Mouse (Mus musculus): ENCODE results near the gene Ano2.

The Ano2 gene

DNA sequence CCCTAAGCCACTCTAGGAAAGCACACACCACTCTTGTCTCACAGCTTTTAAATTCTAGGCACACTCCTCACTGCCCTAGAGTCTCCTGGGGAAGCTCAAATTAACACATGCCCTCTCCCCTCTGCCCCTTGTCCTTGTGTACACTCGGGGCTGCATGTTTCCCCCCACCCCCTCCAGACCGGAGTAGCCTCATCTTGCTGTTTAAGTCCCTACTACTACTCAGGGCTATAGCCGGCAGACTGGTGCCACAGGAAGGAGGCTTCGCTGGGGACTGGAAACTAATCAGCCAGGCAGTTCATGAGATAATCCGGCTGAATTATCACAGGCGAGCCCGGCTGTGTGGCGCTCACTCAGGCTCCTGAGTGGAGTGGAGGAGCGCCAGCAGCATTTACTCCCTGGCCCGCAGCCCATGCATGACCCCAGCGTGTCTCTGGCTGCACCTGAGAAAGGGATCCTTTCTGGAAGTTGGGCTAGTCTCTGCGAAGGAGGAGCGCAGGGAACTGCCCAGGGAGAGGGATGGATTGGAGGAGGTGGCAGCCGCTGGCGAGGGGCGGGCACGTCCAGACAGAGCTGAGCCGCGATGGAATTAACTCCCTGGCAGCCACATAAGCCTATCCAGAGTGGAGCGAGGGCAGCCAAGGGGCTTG is at the start of gene Ano2:
Gene Ano2 (plus strand): TSS at position 363 of the 647 bp plus-strand sequence.
- DNase-seq = peak; percentile 83

DNA sequence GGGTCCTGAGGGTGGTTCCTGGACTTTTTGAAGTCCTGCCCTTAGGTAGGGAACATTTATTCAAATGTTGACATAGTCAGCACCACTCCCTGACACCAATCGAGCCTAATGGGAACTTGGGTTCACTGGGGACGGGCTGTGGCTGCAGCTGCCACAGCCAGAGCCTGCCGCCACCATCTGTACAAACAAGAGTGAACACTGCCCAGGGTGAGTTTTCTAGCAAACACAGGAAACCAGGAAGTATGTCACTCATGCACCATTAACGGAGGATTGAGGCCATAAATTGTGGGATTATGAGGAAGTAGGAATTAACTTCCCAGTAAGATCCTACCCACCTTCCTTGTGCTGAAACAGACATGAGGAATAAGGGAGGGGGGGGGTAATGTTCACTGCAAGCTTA is 49.7 kb upstream of the Ano2 start:
- DNase-seq = no peak

DNA sequence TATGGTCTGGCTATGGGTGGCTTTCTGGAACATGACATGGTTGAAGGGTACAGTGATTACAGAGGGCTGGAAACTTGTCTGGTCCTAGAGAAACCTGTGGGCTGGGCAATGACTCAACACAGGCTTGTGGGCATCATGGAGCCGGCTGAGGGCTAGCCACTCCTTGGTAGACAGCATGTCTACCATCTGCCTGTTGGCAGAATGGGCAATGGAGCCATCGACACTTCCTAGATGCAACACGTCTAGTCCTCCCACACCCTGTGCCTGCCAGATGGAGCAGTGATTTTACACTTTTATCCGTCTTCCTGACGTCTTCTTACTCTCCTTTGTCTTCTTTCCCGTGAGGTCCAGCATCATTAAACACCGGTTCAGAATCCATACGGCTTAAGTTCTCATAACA is 49.1 kb upstream of the Ano2 start:
- DNase-seq = no peak

DNA sequence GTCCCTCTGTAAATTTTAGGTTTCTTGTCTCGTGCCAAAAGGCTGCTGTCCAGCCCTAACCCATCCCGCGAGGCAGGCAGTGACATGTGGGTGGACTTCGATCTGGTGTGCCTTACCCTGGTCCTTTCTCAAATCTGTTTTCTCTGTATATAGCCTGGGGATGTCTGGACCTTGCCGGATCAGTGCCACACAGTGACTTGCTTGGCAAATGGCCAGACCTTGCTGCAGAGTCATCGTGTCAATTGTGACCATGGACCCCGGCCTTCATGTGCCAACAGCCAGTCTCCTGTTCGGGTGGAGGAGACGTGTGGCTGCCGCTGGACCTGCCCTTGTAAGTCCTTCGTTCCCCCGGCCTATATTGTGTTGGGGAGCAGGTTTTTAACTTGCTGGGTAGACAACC is 41.3 kb upstream of the Ano2 start:
- no peak for DNase-seq

DNA sequence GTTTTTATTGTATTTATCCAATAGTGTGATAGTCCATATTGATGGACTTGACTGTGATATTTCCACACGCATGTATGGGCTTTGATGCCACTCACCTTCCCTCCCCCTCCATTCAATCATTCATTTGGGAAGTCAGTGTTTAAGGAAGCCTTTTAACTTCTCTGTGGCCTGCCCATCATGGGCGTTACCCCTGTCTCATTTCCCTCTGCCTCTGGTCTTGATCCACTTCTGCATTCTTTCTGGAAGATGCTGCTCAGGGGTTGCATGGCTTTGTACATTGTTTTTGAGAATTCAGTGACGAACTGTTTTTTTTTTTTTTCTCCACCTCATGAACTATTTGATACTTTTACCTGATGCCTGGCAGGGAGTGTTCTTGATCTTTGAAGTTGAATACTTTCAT is 38.9 kb upstream of the Ano2 start:
- no peak for DNase-seq

DNA sequence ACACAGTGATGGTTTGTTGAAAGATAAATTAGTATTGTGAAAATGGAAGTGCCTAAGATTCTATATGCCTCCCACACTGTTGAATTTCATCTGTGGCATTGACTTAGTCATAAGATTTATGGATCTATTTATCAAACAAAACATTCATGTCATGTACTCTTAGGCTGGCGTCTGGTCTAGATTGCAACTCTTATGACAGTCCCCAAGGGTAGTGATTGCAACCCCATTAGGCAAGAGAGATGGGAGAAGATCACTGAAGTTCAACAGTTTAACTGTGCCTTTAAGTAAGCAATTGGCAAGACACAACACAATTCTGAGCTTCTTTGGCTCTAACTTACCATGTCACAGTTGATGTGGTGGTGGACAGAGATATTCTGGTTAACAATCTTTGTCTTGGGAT is 36.8 kb upstream of the Ano2 start:
- no peak for DNase-seq

DNA sequence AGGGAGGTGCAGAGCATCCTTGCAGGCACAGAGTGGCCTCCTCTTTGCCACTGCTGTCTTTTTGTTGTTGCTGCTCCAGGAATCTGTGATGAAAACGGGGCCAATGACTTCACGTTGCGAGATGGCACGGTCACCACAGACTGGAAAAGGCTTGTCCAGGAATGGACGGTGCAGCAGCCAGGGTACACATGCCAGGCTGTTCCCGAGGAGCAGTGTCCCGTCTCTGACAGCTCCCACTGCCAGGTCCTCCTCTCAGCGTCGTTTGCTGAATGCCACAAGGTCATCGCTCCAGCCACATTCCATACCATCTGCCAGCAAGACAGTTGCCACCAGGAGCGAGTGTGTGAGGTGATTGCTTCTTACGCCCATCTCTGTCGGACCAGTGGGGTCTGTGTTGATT is 33.3 kb upstream of the Ano2 start:
- no peak for DNase-seq

DNA sequence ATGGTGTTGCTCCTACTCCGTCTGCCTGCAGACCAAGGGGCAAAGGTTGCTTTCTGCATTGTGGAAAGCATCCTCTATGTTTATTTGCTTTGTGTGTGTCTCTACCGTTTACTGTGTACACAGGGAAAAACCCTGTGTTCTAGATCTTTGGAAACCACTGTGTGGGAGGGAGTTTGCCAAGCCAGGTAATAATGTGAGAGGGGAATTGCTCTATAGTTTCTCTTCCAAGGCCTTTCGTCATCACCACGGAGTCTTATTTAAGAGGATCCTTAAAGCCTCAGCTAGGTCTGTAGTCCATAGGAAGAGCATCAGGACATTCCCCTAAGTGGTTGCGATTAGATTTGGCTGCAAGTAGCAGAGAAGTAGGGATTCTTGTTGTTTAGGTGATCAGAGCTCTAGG is 32.3 kb upstream of the Ano2 start:
- DNase-seq = no peak

DNA sequence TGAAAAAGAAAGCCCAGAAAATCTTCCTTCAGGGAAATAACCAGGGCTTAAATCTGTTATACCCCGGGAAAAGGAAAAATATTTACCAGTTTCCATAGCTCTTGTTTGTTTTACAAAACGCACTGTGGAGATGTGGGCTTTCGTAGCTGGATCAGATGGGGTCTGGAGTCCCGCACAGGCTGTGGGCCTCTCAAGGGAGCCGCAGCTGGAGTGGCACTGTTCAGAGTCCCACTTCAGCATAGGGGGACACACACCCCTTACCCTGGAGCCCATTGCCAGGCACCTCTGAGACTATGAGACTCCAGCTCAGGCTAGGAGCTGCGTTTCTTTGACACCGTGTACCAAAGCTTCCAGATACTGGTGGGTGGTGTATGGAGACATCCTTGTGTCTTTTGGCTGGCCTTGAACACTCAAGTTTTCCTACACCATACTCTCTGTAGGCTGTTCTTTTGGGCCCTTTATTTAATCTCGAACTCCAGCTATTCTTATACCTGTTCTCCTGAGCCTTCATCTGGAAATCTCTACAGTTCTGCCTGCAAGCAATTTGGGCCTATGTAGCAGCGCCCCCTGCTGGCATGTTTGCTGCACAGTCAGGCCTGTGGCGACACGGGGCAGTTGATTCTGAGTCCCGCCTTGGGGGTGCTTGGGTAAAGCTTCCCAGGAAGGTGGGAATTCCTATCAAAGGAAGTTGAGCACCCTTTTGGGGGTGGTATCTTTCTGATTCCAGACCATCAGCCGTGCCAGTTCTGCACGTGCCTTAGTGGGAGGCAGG is 28.9 kb upstream of the Ano2 start:
- peak; percentile 77 for DNase-seq

DNA sequence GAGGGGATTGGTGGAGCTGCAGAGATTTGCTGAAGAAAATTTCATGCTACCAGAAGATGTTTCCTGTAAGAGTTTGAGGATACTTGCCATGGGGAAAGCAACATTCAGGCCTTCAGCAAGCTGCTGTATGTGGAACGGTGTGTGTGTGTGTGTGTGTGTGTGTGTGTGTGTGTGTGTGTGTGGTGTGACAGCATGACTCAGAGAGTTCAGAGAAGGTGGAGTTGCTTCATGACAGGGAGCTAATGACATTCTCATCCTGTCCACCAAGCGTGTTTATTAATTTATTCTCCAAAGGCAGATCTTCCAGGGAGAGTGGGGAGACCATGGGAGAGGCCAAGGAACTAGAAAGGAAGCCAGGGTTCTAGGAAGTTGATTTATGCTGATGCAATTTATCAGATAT is 26.3 kb upstream of the Ano2 start:
- no peak for DNase-seq

DNA sequence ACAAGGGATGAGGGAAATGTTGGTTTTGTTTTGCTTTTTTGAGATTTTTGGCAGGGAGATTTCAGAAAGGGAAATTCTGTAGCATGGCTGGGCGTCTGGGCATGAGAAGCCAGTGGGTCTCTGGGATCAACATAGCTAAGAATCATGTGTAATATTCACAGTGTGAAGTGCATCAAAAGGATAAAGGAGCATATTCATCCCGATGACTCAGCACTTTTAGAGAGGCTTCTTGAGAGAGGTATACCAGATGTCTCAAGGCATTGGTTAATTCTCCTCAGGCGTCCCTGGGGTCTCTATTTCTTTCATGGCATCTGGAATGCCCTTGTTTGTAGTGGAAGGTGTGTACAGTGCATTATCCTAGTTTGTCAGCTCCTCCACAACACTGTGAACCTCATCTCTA is 18.4 kb upstream of the Ano2 start:
- no peak for DNase-seq

DNA sequence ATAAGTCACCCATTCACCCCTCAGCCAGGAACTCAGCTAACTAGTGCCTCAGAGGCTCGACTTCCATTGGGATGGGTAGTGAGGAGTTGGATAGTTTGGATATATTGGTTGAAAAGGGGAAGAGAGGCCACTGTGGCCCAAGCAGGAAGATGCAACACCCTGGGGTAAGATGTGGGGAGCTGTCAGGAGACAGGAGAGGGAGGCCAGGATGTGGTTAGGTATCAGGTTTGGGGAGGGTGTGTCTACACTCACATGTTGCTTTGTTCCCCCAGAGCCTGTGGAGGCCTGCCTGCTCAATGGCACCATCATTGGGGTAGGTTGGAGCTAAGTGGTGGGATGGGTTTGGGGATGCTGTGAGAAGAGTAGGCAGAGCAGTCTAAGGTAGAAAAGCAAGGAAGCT is 11.7 kb upstream of the Ano2 start:
- no peak for DNase-seq

DNA sequence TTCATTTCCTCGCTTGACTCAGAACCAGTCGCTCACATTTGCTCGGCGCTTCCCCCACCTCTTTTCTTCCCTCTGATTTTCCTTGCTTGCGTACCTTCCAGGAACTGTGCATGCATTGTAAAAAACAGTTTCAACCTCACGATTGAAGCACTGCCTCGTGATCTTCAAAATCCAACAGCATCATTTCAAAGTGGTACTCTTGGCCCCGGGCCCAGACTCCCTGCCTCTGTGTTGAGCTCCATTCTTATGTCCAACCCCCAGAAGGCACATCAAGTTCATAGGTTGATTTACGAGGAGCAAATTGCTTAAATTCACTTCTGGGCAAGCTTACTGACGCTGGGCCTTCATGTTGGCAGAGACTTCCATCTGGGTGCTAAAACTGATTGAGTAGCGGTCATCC is 9.6 kb upstream of the Ano2 start:
- DNase-seq = no peak

DNA sequence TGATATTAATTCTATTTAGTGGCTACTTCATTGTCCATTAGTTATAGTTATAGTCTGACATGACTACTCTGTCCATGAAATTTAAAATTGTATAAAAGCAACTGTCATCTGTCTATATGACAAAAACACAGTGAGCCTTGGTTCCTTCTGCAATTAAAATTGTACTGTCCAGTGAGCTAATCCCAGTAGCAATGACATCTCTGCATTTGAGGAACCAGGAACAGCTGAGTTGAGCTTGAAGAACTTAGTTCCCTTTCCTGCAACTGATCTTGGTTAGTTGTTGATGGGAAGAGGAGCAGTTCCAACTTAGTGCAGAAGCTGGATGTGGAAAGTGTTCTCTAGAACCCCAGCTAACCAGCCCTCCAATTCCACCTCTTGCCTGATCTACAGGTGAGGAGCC is 4.8 kb upstream of the Ano2 start:
- no peak for DNase-seq

DNA sequence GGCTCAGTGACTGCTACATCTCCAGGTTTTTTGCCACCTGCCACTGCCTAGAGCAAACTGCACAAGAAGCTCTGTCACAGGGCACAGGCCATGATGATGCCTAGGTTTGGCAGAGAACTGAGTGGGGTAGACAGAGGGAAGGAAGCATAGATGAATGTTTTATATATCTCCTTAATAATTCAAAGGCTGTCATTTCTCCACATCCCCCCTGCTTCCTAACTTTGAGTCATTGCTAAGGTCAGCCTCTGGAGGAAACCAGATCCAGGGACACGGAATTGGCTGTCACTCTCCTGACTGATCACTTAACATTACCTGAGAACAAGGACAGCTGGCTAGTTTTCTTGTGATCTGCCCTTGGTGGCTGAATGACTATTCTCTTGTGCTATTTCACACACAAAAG is 2.2 kb upstream of the Ano2 start:
- DNase-seq = no peak

DNA sequence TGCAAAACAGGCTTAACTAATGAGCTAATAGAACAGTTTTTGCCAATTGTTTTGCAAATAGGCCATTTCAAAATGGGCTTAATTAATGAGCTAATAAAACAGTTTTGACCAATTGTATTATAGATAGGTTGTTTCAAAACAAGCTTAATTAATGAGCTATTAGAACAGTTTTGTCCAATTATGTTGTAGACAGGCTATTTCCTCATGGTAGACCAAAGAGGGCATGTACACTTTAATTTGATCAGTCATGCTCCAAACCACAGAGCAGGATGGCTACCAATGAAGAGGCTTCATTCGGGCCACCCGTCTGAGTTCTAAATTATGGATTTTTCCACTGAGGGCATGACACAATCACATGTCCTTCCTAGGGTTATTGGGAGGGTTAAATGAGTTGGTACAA is 10.9 kb downstream of the Ano2 start:
- DNase-seq = peak; percentile 81

DNA sequence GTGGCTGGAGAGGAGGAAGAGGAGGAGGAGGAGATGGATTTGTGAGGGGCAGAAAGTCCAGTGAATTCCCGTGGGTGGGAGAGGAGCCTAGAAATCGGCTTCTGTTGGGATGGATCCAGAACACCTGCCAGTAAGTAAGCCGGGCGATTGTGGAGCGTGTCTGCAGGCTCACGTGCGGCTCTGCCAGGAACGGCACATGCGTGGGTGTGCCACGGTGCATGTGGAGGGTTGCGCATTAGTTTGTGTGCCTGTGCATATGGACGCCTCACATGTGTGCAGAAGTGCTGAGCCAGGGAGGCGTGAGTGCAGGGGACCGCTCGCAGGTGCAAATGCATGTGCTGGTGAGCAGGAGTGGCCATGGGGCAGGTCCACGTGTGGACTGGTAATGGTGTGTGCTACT is 21.0 kb downstream of the Ano2 start:
- no peak for DNase-seq

DNA sequence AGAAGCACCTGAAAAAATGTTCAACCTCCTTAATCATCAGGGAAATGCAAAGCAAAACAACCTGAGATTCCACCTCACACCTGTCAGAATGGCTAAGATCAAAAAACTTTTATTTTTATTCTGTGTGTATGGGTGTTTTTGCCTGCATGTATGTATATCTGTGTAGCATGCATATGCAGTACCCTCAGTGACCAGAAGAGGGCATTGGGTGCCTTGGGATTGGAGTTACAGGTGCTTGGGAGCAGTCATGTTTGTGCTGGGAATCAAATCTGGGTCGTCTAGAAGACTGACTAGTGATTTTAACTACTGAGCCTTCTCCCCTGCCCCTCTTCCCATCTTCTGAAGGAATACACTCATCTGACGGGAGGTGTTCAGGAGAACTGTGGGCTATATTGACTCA is 36.2 kb downstream of the Ano2 start:
- no peak for DNase-seq

DNA sequence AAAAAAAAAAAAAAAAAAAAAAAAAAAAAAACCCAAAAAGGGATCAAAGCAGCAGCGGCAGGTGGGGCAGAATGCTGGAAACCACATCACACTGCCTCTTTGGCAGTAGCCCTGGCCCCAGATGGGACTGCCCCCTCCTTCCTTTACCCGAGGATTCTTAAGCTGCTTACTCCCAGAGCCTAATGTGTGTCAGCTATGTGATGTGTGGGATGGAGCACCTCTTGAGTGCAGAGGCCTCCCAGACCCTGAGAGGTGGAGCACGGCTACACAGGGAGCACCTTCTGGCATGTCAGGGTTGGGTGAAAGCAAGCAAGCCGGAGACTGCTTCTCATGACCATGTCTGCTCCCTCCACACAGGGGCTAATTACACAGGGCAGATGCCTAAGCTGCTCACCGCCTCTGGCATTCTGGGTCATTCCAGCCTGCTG is 37.3 kb downstream of the Ano2 start:
- peak; percentile 91 for DNase-seq

DNA sequence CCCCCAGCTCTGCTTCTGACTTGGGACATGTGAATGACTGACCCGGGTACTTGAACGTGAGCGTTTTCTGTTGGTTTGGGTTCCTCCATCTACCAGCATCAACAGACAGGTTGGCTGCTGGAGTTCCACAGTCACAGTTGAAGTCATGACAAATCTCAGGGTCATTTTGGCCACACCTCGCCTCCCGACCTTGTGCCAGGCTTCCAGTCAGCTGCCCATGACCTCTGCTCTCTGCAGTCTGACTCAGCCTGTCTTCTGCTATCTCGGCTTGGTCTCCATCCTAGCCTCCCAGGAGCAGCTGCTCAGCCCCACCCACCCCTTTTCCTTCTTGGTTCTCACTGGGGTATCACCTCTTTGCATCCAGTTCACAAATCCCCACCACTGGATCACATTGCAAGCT is 39.3 kb downstream of the Ano2 start:
- no peak for DNase-seq

DNA sequence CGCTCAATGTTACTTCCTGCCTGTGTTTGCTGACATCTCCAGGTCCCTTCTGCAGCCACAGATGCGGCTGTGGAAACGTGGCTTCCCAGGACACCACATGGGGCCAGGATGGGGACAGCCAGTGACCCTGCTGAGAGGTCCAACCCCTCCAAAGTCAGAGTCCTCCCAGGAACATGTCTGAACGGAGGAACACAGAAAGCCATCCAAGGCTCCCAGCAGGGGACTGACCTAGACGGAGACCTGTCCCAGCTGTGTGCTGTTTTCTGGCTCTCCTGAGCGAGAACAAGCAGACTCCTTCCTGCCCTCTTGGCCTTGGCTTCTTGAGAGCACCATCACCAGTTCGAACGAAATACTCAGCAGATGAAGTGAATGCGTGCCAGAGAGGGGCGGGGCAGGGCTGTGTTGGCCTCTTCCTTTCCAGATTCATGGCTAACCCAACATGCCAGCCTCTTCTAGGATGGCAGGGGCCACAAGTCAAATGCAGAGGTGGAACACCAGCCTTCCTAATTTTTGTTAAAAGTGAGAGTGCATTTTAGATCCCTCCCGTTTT is 39.8 kb downstream of the Ano2 start:
- no peak for DNase-seq

DNA sequence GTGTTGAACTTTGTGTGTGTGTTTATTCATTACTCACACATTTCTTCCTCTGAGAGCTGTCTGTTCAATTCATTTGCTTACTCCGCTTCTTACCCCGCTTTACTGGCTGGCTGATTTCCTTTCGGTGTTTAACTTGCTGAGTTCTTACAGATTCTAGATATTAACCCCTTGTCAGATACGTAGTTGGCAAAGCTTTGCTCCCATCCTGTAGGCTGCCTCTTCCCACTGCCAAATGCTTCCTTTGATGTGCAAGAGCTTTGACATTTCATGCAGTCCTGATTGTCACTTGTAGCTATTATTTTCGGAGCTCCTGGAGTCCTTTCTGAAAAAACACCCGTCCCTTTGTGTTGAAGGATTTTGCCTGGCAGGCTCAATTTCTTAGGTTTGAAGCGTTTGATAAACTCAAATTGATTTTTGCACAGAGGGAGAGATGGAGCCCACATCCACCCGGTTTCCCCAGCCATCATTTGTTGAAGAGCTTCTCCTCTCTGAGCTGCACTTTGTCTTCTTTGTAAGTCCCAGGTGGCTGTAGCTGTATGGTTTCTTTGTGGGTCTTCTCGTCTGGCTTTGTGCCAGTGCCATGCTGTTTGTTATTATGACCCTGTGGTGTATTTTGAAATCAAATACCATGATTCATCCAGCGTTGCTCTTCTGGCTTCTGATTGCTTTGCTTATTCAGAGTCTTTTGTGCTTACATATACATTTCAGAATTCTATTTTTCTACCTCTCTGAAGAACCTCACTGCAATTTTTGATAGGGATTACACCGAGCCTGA is 47.5 kb downstream of the Ano2 start:
- peak; percentile 22 for DNase-seq

DNA sequence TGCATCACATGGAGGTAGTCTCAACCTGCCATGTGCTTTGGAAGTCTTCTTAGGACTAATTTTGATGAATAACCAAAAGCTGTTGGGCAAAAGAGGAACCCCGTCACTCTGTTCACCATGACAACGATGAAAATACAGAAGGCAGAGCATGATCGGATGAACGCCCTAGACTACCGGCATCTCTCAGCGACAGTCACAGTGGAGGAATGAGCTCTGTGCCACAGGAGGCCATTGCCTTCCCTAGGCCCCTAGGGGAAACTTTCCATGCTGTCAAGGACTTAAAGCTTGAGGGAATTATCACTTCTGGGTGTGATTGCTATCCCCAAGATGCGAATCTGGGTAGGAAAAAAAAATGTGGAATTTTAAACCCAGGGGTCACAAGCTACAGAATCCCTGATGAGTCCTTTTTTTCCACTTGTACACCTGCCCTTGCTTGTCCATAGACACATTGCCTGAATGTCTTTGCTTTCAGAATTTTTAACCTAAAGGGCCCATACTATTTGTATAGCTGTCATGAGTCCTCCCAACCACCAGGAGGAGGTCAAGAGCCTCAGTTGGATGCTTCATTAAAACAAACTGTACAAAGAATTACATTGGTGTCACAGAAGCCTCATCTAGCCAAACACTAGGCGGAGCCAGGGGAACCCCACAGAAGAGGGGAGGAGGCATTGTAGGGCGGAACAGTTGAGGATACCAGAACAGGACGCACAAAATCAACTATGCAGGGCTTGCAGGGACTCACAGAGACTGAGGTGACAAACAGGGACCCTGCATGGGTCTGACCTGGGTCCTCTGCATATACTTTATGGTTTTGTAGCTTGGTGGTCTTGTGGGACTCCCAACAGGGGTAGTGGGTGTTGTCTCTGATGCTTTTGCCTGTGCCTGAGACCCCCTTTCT is 53.2 kb downstream of the Ano2 start:
- DNase-seq = peak; percentile 23

All from retina, postnatal 1 day (tissue).